ENCODE assay signal across 7 mouse cellular contexts in the genomic region with DNA sequence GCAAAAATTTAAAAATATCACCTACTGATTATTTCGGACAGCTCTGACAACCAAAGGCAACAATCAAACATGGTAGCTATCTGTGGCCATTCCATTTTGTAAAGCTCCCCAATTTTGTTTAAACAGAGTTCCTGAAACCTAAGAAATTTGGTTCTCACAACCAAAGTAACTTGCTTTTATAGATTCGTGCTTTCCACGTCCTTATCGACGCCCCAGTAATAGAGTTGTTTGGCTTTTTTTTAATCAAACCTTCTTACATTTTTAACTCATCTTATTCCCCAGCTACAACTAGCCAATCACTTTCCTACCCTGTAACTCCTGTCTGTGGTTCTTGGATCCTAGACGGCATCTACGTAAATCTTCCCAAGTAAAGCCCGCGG. TPM values are rescaled to one million over a fixed set of nuclear protein-coding genes. Genes with fewer than 3 reads are reported as not detected.
A peak's percentile ranks its signal among the peaks of the same experiment; 100 is the strongest.
DNase-seq lines count a peak whose midpoint lies in the region; ATAC-seq and TF ChIP-seq lines count a peak whose summit lies in the region.

No protein-coding gene starts in this region.

- 9% methylated on average over 9 of the region's 9 CpGs for WGBS in lung, embryonic 16.5 days
- 19% methylated on average over 9 of the region's 9 CpGs for WGBS in limb, embryonic 12.5 days
- 9% methylated on average over 9 of the region's 9 CpGs for WGBS in stomach, embryonic 14.5 days

- peak overlapping the region; percentile 55 for H3K4me2 ChIP-seq in lung, embryonic 16.5 days (ENCODE audit: low read depth, low read length)
- H3K4me2 ChIP-seq in limb, embryonic 12.5 days: peak overlapping the region; percentile 65
- H3K4me2 ChIP-seq in stomach, embryonic 14.5 days (replicated peaks; ENCODE audit: low read depth, low read length): peak overlapping the region; percentile 48

- H3K27me3 ChIP-seq in lung, embryonic 16.5 days (ENCODE audit: control insufficient read depth, insufficient read depth, low read depth, low read length): no peaks in the 10 kb centered on the region
- no peaks in the 10 kb centered on the region for H3K27me3 ChIP-seq in limb, embryonic 12.5 days
- no peaks in the 10 kb centered on the region for H3K27me3 ChIP-seq in stomach, embryonic 14.5 days (ENCODE audit: control insufficient read depth, insufficient read depth, low read length)

- H3K36me3 ChIP-seq in lung, embryonic 16.5 days (ENCODE audit: control insufficient read depth, insufficient read depth, low read length): peaks cover 27% of the 10 kb centered on the region
- peaks cover 43% of the 10 kb centered on the region for H3K36me3 ChIP-seq in limb, embryonic 12.5 days
- peaks cover 26% of the 10 kb centered on the region for H3K36me3 ChIP-seq in stomach, embryonic 14.5 days (ENCODE audit: control insufficient read depth, insufficient read depth, low read length)

- TF ChIP-seq POLR2A in embryonic fibroblast, embryonic 13.5 days (IDR thresholded peaks at IDR 0.05; ENCODE audit: low read depth, low read length): no peak

- no peaks in the 10 kb centered on the region for H3K9me3 ChIP-seq in lung, embryonic 16.5 days (ENCODE audit: control insufficient read depth, low read length)
- no peaks in the 10 kb centered on the region for H3K9me3 ChIP-seq in limb, embryonic 12.5 days
- H3K9me3 ChIP-seq in stomach, embryonic 14.5 days (ENCODE audit: control insufficient read depth, low read depth, low read length): no peaks in the 10 kb centered on the region

- peak overlapping the region; percentile 75 for H3K9ac ChIP-seq in lung, embryonic 16.5 days (ENCODE audit: low read length)
- H3K9ac ChIP-seq in limb, embryonic 12.5 days (replicated peaks): peak overlapping the region; percentile 78
- peak overlapping the region; percentile 78 for H3K9ac ChIP-seq in stomach, embryonic 14.5 days (replicated peaks; ENCODE audit: low read depth, low read length)

- peak overlapping the region; percentile 97 for H3K27ac ChIP-seq in lung, embryonic 16.5 days (ENCODE audit: low read length)
- peak overlapping the region; percentile 82 for H3K27ac ChIP-seq in embryonic fibroblast, embryonic 13.5 days (ENCODE audit: insufficient read depth, low read length)
- H3K27ac ChIP-seq in limb, embryonic 12.5 days: peak overlapping the region; percentile 98
- peak overlapping the region; percentile 86 for H3K27ac ChIP-seq in stomach, embryonic 14.5 days (ENCODE audit: low read length)

- TF ChIP-seq CTCF in embryonic fibroblast, embryonic 13.5 days (IDR thresholded peaks at IDR 0.05; ENCODE audit: borderline replicate concordance, insufficient read depth, low read length): no peak

- peaks cover 18% of the 10 kb centered on the region for H3K4me1 ChIP-seq in lung, embryonic 16.5 days (replicated peaks; ENCODE audit: control insufficient read depth, insufficient read depth, low read length)
- H3K4me1 ChIP-seq in embryonic fibroblast, embryonic 13.5 days (ENCODE audit: control insufficient read depth, insufficient read depth, low read length): peaks cover 4% of the 10 kb centered on the region; the same call in 1 of the 2 replicates
- peaks cover 18% of the 10 kb centered on the region for H3K4me1 ChIP-seq in limb, embryonic 12.5 days (replicated peaks)
- peaks cover 6% of the 10 kb centered on the region; the same call in 1 of the 2 replicates for H3K4me1 ChIP-seq in stomach, embryonic 14.5 days (ENCODE audit: control insufficient read depth, insufficient read depth, low read length)

- intact Hi-C loops in left cerebral cortex, postnatal 25 days (cut with DNase I): no loop called here

- ATAC-seq in lung, embryonic 16.5 days (ENCODE audit: low read depth): peak; percentile 17; the same call in 1 of the 2 replicates
- peak; percentile 8; the same call in 1 of the 2 replicates for ATAC-seq in limb, embryonic 12.5 days (ENCODE audit: insufficient number of reproducible peaks, insufficient read depth, low FRiP score, low TSS enrichment, low read depth)
- ATAC-seq in stomach, embryonic 14.5 days (ENCODE audit: insufficient number of reproducible peaks, insufficient read depth, low FRiP score, low read depth): no peak; the same call in 1 of the 2 replicates

- no peak for DNase-seq in lung, postnatal 10 days
- no peak for DNase-seq in urinary bladder, postnatal 36 days (ENCODE audit: low spot score in 2 of 2)
- DNase-seq in left cerebral cortex, postnatal 25 days (ENCODE audit: low spot score in 2 of 2): no peak

- peak overlapping the region; percentile 83 for H3K4me3 ChIP-seq in lung, embryonic 16.5 days (ENCODE audit: low read length)
- H3K4me3 ChIP-seq in embryonic fibroblast, embryonic 13.5 days (ENCODE audit: insufficient read depth, low read length): peak overlapping the region; percentile 66
- H3K4me3 ChIP-seq in limb, embryonic 12.5 days (replicated peaks): peak overlapping the region; percentile 64
- peak overlapping the region; percentile 60 for H3K4me3 ChIP-seq in stomach, embryonic 14.5 days (ENCODE audit: low read depth, low read length)

RNA-seq across cellular contexts. Expression of gene Rfx5, which starts 0.5 kb away (rescaled TPM):
- polyA plus RNA-seq in lung, embryonic 16.5 days (2015; fragmentation: Nextera tagmentation; extraction: Ambion mirVana): 8.9 and 10.0 TPM in 2 replicates
- polyA plus RNA-seq in embryonic fibroblast, embryonic 13.5 days (2011; ENCODE audit: insufficient read length, low read depth, missing spikeins): 22.6 and 24.2 TPM in 2 replicates
- polyA plus RNA-seq in limb, embryonic 12.5 days (2016; fragmentation: Nextera tagmentation; extraction: Ambion mirVana): 13.1 and 15.3 TPM in 2 replicates
- polyA plus RNA-seq in stomach, embryonic 14.5 days (2014; fragmentation: Nextera tagmentation; extraction: Ambion mirVana): 12.8 and 14.5 TPM in 2 replicates
- 10 to 100 TPM; 22.2 to 27.6 TPM for total RNA-seq in left cerebral cortex, postnatal 25 days (2021)

RNA-seq across cellular contexts. Expression of gene Selenbp1, which starts 20.5 kb away (rescaled TPM):
- polyA plus RNA-seq in lung, embryonic 16.5 days (2015; fragmentation: Nextera tagmentation; extraction: Ambion mirVana): 341 and 430 TPM in 2 replicates
- 1.6 and 4.5 TPM in 2 replicates for polyA plus RNA-seq in embryonic fibroblast, embryonic 13.5 days (2011; ENCODE audit: insufficient read length, low read depth, missing spikeins)
- 28.9 TPM in 2 replicates for polyA plus RNA-seq in limb, embryonic 12.5 days (2016; fragmentation: Nextera tagmentation; extraction: Ambion mirVana)
- polyA plus RNA-seq in stomach, embryonic 14.5 days (2014; fragmentation: Nextera tagmentation; extraction: Ambion mirVana): 86.2 and 89.6 TPM in 2 replicates
- total RNA-seq in left cerebral cortex, postnatal 25 days (2021): 1 to 10 TPM; 7.5 to 9.0 TPM

RNA-seq across cellular contexts. Expression of gene Pi4kb, which starts 21.2 kb away (rescaled TPM):
- 25.1 and 25.7 TPM in 2 replicates for polyA plus RNA-seq in lung, embryonic 16.5 days (2015; fragmentation: Nextera tagmentation; extraction: Ambion mirVana)
- 32.1 and 35.9 TPM in 2 replicates for polyA plus RNA-seq in embryonic fibroblast, embryonic 13.5 days (2011; ENCODE audit: insufficient read length, low read depth, missing spikeins)
- polyA plus RNA-seq in limb, embryonic 12.5 days (2016; fragmentation: Nextera tagmentation; extraction: Ambion mirVana): 26.6 and 28.1 TPM in 2 replicates
- polyA plus RNA-seq in stomach, embryonic 14.5 days (2014; fragmentation: Nextera tagmentation; extraction: Ambion mirVana): 24.7 and 32.8 TPM in 2 replicates
- 10 to 100 TPM; 51.0 to 61.8 TPM for total RNA-seq in left cerebral cortex, postnatal 25 days (2021)
